Mouse (Mus musculus) ovary, adult 18-20 months (tissue): Measurements from ENCODE around the gene Xlr5a.
"Not testable (repeated sequence)": the region's sequence is repeated elsewhere in the genome, so short reads cannot be mapped to it uniquely, and the experiment has no call there.

Experiments used
- DNase-seq: peaks from one replicate; pipeline ENCODE4 v3.0.0; 2022; ENCODE audit warnings: low spot score, mixed read lengths

The Xlr5a gene

DNA sequence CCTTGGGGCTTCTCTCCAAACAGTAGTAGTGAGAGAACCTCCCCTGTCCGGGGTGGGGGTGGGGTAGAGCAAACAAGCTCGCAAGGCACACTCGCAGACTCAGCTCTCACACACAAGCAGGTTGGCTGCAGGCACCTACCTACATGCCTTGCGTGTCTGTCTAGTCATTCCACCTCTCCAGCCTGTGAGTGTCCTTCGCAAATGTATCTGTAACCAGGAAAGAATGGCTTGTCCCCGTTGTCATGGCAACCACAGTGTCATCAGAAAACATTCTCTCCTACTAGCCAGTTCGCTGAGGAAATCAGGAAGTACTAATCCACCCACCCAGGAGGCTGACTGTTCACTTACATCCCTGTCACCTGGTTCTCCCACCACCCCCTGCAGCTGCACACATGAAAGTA is 149.6 kb downstream of the Xlr5a start:
- DNase-seq, result not testable (repeated sequence)

DNA sequence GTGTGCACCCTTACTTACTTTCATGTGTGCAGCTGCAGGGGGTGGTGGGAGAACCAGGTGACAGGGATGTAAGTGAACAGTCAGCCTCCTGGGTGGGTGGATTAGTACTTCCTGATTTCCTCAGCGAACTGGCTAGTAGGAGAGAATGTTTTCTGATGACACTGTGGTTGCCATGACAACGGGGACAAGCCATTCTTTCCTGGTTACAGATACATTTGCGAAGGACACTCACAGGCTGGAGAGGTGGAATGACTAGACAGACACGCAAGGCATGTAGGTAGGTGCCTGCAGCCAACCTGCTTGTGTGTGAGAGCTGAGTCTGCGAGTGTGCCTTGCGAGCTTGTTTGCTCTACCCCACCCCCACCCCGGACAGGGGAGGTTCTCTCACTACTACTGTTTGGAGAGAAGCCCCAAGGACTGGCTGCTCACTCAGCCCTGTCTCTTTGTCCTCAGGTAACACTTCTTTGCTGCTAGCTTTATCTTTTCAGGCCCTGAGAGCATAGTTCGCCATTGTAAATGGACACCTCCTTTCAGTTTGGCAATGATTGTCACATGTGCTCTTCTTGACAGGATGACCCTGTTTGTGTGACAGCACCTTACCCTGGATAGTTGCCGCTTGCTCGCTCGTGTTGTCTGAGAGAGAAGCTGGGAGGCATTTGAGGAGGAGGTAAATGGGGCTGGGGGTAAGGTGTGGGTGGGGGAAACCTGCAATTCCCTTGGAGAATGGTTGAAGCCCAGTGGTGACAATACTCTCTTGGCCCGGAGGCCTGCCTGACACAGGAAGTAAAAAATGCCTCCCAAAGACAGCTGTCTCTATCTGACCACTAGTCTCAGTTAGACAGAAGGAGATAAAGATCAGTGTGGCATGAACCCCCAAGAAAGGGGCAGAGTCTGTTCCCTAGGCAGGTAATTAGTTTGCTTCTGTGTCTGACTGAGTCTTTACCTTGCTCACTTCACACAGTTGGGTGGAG is 169.6 kb downstream of the Xlr5a start:
- DNase-seq, result not testable (repeated sequence)

DNA sequence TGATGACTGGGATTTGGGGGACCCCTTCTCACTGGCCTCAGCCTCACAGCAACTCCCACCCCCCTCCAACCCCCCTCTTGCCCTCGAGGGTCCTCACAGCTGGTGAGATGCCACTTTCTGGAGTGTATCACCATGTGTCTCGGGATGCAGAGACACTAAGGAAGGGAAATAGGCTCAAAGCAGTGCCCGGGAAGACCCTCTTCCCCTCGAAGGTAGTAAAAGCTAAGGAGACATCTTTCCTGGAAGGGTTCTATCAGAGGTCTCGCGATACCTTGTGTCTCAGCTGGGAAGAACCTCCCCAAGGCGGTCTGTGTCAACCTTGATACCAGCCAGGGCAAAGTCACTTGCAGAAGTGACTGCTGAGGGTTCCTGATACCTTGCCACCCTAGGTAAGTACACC is 176.0 kb downstream of the Xlr5a start, which contains the start of gene Gm14685:
TSS of gene Gm14685 (plus strand) at position 301 of the 400 bp plus-strand sequence.
- DNase-seq, result not testable (repeated sequence)

DNA sequence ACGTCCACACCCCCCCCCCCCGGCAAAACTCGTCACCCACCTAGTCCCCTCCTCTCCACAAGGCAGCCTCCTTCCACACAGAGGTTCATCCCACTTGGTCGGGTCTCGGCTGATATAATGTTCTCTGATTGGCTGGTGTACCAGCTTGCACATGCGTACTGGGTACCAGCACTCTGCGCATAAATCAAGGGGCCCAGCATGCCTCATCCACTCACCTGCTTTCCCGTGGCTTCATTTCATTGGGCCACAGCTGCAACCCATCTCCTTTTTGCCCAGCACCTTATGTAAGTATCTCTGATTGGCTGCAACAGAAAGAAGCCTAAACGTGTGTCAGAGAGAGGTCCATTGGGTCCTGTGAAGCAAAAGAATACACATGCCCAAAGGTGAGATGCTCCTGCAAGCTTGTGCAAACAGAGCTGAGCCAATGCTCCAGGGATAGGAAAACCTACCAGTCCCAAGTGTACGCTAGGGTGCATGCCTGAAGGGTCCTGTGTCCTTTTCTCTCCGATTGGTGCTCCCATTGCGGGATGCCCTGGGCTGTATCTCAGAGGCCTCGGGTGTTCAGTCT is 195.8 kb downstream of the Xlr5a start, which contains the start of gene Xlr3a:
TSS of gene Xlr3a (minus strand) at position 155 of the 568 bp plus-strand sequence.
- DNase-seq, result not testable (repeated sequence)

DNA sequence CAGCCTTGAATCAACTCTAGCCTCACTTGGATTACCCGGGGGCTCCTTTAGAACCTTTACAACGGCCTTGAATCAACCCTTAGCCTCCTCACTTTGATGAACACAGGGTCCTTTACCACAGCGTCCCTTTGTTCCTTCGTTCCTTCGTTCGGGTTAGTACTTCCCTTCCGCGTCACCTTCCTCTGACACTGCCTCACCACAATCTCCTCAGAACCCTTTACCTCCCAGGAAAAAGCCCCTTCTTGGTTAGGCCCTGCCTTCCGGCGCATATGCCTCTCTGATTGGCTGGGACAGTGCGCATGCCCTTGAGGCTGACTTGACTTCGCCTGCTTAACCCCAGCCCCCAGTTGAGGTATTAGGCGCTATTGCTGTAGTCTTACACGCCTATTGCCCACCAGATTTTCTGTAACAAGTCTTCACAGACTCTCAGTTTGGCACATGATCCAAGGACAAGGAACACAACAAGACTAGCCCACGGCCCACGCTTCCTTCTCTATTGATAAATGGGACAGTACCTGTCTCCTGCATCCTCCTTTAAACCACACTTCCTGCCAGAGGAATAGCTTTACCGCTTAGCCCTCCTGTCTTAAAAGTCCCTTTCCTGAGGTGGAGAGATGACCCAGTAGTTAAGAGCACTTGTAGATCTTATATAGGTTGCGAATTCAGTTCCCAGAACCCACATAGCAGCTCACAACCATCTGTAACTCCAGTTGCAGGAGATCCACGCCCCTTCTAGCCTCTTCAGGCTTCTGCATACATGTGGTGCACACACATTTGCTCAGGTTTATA is 210.3 kb downstream of the Xlr5a start, which contains the start of gene Xlr4a:
TSS of gene Xlr4a (minus strand) at position 212 of the 789 bp plus-strand sequence.
- DNase-seq, result not testable (repeated sequence)

DNA sequence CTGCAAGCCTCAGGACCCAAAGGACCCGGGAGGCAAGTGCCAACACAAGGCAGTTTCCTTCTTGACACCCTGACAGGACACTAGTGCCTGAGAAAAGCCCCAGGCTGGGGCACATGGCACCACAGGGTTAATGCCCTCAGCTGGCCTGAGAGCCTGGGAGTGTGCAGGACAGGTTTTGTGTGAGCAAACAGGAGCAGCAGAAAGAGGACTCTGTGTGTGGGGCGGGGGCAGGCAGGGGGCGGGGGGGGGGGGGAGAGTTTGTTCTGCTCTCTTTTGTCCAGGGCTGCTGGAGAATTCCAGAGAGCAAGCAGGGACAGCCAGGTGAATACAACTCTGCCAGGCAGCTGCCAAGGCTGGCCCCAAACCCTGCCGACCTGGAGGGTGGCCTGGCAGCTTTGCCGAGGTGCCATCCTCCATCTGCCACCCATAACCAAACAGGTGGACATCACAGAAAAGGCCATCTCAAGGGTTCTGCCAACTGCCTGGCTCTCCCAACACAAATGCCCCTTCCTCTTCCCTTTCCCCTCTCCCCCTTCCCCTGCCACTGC is 225.9 kb downstream of the Xlr5a start:
- DNase-seq, result not testable (repeated sequence)

DNA sequence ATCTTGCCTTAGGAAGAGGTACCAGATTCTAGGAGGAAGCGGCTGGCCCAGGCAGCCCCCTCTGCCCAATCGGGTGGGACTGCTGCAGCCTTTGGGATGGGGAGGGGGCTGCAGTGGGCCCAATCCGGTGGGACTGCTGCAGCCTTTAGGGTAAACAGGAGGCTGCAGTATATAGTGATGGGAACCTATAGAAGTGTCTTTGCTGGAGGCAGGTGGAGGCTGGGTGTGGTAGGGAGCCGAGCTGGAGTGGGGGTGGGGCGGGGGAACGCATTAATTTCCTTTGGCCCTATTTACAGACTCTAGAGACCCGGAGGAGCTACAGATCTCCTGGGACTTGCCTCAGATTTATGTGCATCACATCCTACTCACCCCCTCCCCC is 228.4 kb downstream of the Xlr5a start, which contains the start of gene Pnma3:
TSS of gene Pnma3 (plus strand) at position 373 of the 379 bp plus-strand sequence.
- DNase-seq, result no peak

DNA sequence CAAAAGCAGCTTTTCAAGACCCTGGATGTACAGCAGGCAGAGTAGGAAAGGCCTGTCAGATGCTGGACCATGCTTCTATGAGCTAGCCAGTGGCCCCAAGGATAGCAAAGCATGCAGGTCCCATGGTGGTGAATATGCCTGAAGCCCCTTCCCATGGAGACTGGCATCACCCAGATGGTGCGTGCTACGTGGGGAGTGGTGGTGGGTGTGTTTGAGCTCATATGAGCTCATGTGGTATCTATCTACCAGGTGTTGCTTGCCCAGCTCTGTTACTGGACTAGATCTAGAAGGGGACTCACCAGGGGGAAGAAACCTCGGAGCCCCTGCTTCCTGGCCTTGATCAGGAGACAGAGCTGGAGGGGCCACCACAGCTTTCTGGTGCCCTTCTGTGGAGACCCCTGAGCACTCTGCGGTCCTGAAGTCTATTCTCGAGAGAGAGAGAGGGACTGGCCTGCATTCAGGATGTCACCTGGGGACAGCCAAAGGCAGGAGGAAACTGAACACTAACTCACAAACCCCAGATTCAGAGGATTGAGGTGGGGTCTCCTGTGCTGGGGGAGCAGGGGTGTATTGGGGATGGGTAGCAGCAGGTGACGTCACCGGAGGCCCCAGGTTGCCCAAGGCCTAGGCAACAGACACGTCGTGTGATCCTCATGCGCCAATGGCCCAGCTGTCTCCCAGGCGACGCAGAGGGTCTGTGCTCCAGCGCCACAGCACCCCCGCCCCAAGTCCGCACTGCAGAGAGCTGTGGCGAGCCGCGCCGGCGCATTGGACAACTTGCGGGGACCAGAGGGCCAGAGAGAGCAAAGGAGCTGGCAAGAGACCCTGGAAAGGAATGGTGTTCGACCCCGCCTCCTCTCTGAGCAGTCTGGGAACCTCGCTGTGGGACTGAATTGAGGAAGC is 229.0 kb downstream of the Xlr5a start:
- no peak for DNase-seq

DNA sequence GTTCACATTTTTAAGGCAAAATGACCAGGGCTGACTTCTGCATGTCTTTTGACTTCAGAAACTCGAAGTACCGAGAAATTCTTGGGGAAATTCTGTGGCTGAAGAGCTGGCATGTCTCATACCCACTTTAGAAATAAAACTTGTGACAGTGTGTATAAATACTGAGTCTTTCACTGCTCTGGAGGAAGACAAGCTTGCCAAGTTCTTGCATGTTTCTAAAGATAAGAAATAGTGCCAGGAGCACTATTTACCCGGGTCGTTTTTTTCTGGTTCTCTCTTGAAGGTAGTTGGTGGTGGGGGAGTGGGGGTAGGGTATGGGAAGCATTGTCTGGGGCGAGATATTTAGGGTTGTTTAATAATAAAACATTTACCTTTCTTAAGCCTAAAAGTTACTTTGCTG is 230.5 kb downstream of the Xlr5a start:
- DNase-seq, result no peak

DNA sequence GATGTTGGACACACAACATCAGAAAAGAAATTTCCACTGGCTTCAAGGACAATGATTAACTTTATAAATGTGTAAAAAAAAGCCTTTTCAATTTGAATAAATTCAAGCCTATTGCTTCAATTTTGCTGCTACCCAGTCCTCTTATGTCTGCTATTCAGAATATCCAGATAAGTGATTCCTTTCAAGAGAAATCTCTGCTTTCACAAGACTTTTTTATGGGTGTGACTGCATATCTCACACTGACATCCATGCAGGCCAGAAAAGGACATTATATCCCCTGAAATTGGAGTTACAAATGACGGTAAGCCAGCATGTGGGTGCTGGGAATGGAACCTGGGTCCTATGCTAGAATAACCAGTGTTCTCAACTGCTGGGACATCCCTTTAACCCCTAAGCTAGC is 231.2 kb downstream of the Xlr5a start:
- DNase-seq, result no peak
